Mouse (Mus musculus) retina, postnatal 7 days (tissue): ENCODE measurements around the gene Olfr889.
"Not testable (repeated sequence)": the region's sequence is repeated elsewhere in the genome, so short reads cannot be mapped to it uniquely, and the experiment has no call there.

Experiments
- DNase-seq: peaks from one replicate; pipeline ENCODE4 v3.0.0-alpha.2; 2012; ENCODE audit warnings: low read depth, low spot score

Gene Olfr889

DNA sequence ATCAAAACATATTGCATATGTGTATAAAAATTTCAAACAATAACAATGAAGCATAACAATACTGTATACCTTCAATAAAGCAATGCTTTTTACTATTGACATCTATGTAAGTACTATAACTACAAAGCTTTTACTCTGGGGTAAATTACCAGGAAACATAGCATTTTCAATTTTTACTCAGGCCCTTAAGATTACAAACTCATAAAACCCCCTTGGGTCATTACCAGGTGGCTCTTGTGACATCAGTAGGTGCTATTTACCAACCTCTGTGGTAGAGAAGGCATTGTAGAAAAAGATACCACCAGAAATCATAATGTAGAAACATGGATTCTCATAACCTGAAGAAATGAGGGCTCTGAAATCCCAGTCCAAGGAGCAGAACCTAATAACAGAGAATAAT lies at the start of gene Olfr889:
Gene Olfr889, plus strand, starts transcription at position 301 of the 400 bp plus-strand sequence.
- DNase-seq: no peak

GRCm38 (mm10) chr9:38083772-38084171 lies 31.2 kb upstream of the Olfr889 start, which contains the start of gene Olfr887:
Gene Olfr887, plus strand, starts transcription at chr9:38084072.
- no peak for DNase-seq

- no peak for DNase-seq
Observed at GRCm38 (mm10) chr9:38107828-38108227, 7.2 kb upstream of the Olfr889 start, which contains the start of gene Olfr888. Gene Olfr888, plus strand, starts transcription at chr9:38108128.

DNA sequence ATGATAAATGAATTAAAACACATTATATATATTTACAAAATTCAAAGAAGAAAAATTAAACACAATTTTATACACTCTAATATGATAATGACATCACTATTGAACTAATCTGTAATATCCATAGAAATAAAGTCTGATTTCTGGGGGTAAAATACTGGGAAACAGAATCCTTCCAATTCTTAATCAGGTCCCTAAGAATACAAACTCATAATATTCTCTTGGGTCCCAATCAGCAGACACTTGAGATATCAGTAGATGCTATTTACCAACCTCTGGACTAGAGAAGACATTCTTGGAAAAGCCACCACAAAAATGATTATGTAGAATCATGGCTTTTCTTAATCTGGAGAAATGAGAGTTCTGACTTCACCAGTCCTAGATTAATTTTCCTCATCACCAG lies 27.2 kb downstream of the Olfr889 start, which contains the start of gene Olfr890:
Gene Olfr890, plus strand, starts transcription at position 301 of the 400 bp plus-strand sequence.
- DNase-seq: no peak

GRCm38 (mm10) chr9:38168341-38168740 lies 53.3 kb downstream of the Olfr889 start:
- not testable (repeated sequence) for DNase-seq
